Mouse (Mus musculus) ES-Bruce4 (cell line): Measurements from ENCODE around the gene Exosc10.

ENCODE experiments used
- CTCF ChIP-seq: IDR thresholded peaks from one replicate; pipeline ENCODE4 v1.8.1; 2011; ENCODE audit warnings: low read depth, low read length
- EP300 ChIP-seq: IDR thresholded peaks from 2 replicates; pipeline ENCODE4 v1.6.1; 2011; ENCODE audit warnings: low read depth, low read length; ENCODE audit not compliant: insufficient read depth

DNA sequence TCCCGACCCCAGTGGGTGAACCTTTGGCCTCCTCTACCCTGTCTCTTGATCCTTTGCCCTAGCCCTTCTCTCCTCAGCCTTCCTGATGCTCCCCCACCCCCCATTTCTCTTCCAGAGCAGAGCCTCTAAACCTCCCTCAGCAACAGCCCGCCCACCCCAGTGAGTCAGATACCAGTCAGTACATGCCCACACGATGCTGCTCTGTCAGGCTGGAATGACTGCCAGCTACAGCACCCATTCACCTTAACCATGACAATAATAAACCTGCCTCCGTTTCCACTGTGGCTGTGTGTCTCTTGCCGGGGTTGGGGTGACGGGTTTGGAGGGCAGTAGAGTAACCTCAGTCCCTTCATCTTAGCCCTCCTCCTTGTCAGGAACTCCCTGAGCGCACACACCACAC lies 45.9 kb downstream of the Exosc10 start:
- TF ChIP-seq CTCF = no peak
- no peak for TF ChIP-seq EP300
